Mouse (Mus musculus) spleen, adult 18-20 months (tissue): Measurements from ENCODE around the gene Mgll.

Experiments used
- DNase-seq, 2 experiments: peaks; one replicate each; pipeline ENCODE4 v3.0.0; 2022; ENCODE audit warnings: mixed read lengths in 2 of 2

The Mgll gene

DNA sequence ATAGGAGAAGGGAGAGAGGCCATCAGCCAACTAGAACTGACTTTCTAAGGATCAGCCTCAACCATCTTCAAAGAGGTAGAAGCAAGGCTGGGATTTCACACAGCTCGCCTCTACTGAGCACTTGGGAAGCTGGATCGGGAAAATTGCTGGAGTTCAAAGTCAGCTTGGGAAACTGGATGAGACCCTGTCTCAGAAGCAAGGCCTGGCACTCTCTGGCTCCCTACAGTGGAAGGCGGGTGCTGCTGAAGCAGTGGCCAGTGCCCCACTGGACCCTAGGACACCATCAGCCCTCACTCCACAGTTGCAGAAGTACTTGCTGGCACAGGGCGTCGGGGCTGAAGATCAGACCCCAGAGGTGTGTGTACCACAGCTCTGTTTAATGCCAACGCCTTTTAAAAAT is 133.6 kb downstream of the Mgll start:
- no peak for DNase-seq

DNA sequence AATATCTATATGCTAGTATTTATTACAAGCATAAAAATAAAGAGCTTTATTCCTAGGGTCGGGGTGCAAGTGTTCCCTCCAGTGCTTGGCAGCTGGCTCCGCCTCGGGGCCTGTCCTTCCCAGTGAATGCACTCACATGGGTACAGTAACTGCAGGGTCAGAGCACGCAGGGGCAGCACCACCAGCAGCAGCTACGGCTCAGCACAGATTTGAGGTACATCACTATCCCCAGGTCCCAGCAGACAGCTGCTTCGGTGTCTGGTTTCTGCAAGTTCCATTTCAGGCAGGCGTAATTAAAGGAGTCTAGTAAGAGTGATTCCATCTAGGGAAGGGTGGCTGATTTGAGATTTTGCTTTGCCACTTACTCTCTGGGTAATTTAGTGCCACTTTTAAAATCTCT is 134.1 kb downstream of the Mgll start:
- no peak for DNase-seq

DNA sequence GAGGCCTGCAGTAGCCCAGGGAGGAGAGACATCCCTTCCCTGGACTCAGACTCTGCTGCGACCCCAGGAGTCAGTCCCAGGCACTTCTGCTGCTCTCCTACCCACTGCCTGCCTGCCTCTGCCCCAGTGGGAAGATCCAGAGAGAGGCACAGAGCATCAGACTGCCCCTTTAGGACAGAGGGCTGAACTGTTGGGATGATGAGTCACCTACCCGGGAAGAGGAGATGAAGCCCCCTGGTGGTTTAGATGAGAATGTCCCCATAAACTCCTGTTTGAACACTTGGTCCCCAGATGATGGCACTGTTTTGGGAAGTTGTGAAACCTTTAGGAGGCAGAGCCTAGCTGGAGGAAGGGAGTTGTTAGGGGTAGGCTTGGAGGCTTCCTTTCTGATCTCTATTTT is 136.7 kb downstream of the Mgll start:
- DNase-seq: no peak

DNA sequence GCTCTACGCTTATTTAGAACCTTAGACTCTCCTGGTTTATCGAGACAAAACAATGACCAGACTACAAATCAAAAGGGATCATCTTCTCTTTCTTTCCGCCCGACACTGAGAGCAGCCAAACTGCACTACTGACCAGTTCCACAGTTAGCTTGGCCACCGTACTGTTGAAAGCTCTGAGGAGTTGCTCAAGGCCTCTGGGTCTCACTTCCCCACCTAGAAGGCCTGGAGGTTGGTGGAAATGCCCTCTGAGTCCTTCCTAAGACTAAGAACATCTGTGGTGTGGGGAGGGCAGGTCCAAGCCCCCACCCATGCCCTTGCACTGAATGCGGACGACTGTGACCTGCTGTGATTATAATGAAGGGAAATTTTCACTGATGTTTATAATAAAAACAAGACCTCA is 141.5 kb downstream of the Mgll start:
- no peak for DNase-seq

DNA sequence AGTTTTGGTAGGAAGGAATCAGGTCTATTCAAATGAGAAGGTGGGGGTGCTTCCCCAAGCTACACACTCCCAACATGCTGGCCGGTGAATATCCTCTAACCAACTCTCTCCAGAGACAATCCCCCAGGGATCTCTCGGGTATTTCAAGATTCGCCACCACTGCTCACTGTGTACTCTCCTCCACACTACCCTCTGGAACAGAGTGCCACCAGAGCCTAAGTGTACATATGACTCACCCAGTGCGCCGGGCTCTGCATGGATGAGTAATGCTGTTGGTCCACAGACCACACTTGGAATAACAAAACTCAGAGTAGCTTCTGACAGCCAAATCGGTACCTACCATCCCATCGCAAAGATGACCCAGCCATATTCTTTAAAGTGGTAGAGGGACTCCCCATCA is 145.2 kb downstream of the Mgll start:
- DNase-seq: no peak

DNA sequence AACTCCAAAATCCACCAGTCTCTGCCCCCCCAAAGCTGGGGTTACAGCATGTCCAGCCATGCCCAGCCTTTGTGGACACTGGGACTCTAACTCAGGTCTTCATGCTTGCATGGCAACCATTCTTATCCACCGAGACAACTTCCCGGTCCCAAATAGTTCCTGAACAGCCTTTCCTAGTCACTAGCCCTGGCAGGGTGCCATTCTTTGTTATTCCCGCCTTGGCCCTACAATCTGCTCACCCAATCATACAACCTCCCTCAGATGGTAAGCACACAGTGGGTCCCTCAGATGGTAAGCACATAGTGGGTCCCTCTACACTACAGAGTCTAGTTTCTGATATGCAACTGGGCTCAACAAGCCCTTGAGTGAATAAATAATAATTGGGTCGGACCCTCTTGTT is 146.4 kb downstream of the Mgll start:
- no peak for DNase-seq

DNA sequence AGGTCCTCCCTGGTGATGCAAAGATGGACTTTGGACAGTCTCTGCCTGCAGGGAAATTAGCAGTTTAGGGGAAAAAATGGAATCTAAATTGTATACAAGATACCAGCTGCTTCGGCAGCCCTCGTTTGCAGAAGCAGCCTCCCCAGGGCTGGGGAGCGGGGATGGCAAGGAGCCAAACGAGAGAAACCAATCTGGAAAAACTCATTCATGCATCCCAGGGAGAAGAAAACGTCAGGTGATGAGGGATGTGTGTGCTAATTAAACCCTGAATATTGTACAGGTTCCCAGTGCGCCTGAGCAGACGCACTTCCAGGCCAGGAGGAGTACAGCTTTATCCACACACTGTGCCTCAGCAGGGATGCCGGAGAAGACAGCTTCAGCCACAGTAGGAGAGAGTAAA is 147.3 kb downstream of the Mgll start:
- no peak for DNase-seq

DNA sequence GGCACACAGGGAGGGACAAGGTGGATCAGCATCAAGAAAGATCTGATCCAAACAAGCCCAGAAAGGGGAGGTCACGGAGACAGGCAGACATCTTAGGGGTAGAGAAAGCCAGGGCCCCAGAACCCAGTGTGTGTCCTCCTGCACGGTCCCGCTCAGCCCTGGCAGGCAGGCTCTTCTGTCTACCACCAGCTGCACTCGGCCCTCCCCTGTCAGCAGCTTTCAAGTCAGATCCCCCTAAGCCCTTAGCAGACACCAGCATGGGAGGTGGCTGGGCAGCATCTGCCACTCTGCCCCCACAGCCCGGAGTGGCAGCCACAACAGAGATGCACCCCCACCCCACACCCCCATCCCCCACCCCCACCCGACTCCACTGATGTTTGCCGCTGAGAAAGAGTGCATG is 148.6 kb downstream of the Mgll start:
- DNase-seq: no peak

DNA sequence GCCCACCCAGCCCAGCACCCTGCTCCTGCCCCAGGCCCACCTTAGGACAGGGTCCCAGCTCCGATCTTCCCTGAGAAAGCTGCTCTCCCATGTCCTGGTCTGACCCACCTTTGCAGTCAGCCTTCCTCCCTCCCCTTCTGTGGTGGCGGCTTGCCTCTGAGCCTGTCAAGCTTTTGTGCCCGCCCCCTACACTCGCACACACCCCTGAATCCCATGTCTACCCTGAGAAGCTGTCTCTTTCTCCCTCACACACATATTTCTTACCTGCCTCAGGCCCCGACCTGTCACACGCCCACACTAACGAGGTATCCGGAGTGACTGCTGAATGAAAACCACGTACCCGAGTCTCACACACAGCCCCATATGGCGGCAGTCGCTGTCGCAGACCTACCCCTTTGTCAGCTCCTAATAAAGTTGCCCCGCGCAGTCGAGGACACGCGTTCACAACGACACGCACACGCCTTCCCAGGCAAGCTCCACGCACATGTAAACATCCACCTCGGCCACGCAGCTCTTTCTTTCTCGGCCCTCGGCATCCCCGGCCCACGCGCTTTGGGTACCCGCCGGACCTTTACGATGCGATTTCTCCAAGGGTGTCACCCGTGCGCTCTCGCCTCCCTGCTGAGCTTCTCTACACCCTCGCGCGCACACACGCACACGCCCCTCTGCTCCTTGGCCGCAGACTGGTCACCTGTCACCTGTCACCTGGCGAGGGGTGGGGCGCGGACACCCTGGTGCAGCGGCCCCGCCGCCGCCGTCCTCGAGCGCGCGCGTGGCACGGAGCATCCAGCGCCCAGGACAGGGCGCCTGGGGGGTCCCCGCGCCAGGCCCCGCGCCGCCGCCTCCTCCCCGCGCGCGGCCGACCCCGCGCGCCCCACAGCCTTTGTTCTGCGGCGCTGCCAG is 150.0 kb downstream of the Mgll start:
- DNase-seq: no peak

DNA sequence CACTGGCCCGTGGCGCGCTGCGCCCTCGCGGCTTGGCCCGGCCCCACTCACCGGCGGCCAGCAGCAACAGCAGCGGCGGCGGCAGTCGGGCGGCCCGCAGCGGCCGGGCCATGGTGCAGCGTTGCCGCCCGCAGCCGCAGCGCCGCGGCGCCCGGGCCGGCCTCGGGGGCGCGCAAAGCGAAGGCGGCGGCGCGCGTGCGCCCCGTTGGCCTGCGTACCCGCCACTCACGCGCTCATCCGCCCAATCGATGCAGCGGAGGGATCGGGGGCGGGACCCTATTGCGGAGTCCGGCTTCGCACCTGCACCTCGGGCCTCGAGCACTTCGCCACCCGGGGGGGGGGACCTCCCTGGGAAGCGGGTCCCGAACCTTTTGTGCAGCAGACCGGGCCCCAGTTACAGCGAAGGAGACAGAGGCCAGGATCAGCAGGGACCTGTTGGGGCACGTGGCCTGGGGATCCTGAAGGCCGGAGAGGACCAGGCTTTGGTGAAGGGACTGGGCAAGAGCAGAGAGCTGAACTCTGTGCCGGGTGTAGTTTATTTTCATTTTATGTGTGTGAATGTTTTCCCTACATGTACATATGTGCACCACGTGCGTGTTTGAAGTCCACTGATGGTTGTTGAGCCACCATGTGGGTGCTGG is 150.8 kb downstream of the Mgll start, which contains the start of gene Podxl2:
Podxl2 (minus strand) TSS at position 177 of the 641 bp plus-strand sequence.
- DNase-seq: no peak
